Mouse (Mus musculus) hindbrain, embryonic 12.5 days (tissue): ENCODE data around the gene Fam163a. TPM values are rescaled to one million over a fixed set of nuclear protein-coding genes. Genes with fewer than 3 reads are reported as not detected.

Experiments
- ATAC-seq: fragments of 200-750 bp; cut with Nextera tagmentation; 2 replicates; pipeline ENCODE4 v1.8.0; 2017; ENCODE audit warnings: moderate TSS enrichment; ENCODE audit not compliant: low FRiP score
- H3K27ac ChIP-seq: fragments of 300-500 bp; sonication (generic); 2 replicates; pipeline ENCODE4 v1.5.1; 2016; ENCODE audit warnings: mild to moderate bottlenecking
- H3K27me3 ChIP-seq: fragments of 300-500 bp; sonication (generic); 2 replicates; pipeline ENCODE4 v1.6.1; 2016; ENCODE audit warnings: mild to moderate bottlenecking
- H3K36me3 ChIP-seq: fragments of 300-500 bp; sonication (generic); 2 replicates; pipeline ENCODE4 v1.6.1; 2016; ENCODE audit warnings: mild to moderate bottlenecking
- H3K4me1 ChIP-seq: fragments of 300-500 bp; sonication (generic); 2 replicates; pipeline ENCODE4 v1.6.1; 2016
- H3K4me2 ChIP-seq: fragments of 300-500 bp; sonication (generic); replicated peaks from 2 replicates; pipeline ENCODE4 v1.6.1; 2016; ENCODE audit warnings: mild to moderate bottlenecking
- H3K4me3 ChIP-seq: fragments of 300-500 bp; sonication (generic); 2 replicates; pipeline ENCODE4 v1.5.1; 2016; ENCODE audit warnings: mild to moderate bottlenecking
- H3K9ac ChIP-seq: fragments of 300-500 bp; sonication (generic); 2 replicates; pipeline ENCODE4 v1.6.1; 2016; ENCODE audit warnings: mild to moderate bottlenecking, moderate library complexity
- H3K9me3 ChIP-seq: fragments of 300-500 bp; sonication (generic); replicated peaks from 2 replicates; pipeline ENCODE4 v1.6.1; 2016; ENCODE audit warnings: mild to moderate bottlenecking
- WGBS: fragments of 180-500 bp; shearing (Covaris S2); methylation state at CpG from one replicate; pipeline ENCODE4 v1.1.7; 2016; 5-methylcytosine and 5-hydroxymethylcytosine counted together
- polyA plus RNA-seq: library from polyadenylated mRNA; unstranded; fragments of >200 nt; fragmentation: Nextera tagmentation; extraction: Ambion mirVana; gene quantifications from 2 replicates; pipeline ENCODE4 v1.2.1, GENCODE M21; 2016

The Fam163a gene
- polyA plus RNA-seq, 1 experiment from 2014 or later = 7.9 TPM

DNA sequence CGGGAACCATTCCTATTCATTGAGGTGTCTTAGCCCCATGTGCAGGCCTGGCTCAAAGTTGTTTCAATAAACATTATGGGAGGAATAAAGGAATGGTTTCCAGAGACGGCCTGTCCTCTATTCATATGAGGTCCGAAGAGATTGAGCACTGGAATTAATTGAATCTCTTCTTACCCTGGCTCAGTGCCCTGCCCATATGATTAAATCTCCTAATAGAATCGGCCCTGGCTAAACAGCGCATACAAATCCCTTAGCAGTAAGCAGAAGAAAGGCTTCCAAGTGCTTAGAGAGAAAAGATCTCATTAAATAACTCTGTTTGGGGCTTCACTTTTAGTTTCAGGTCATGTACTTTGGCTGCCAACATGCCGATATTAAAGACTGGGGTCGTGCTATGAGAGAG lies 12.0 kb downstream of the Fam163a start:
- ATAC-seq = peak; percentile 44; the same call in 1 of the 2 replicates
- H3K4me3 ChIP-seq = no peak overlapping the region
- WGBS = 49% methylated on average over 7 of the region's 7 CpGs
- H3K9me3 ChIP-seq = no peaks in the 10 kb centered on the region
- no peaks in the 10 kb centered on the region for H3K36me3 ChIP-seq
- H3K4me1 ChIP-seq = peaks cover 12% of the 10 kb centered on the region
- H3K27ac ChIP-seq = peak overlapping the region; percentile 44; the same call in 1 of the 2 replicates
- H3K9ac ChIP-seq = no peak overlapping the region
- H3K27me3 ChIP-seq = 0 out of 2 replicates have a peak, but pooled peaks cover 2% of the 10 kb centered on the region
- no peak overlapping the region for H3K4me2 ChIP-seq

DNA sequence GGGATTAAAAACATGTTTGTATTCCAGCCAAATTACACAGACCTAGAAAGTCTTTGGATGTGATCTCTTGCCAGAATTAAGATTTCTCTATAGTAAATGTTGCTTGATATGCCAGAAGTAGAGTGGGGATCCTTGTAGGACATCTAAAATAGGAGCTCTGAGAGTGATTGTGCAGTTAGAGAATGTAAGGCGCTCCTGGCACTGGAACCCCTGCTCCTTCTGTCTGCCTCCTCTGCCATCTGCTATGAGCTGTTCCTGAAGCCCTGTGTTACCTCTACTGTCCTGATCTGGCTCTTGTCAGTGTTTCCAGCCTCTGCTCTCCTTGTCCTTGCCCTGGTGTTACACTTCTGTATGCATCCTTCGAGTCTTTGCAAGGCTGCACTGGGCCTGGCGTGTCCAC lies 18.2 kb downstream of the Fam163a start:
- H3K4me1 ChIP-seq = peaks cover 17% of the 10 kb centered on the region
- no peak overlapping the region for H3K9ac ChIP-seq
- H3K36me3 ChIP-seq = no peaks in the 10 kb centered on the region
- H3K4me3 ChIP-seq = no peak overlapping the region
- H3K27ac ChIP-seq = no peak overlapping the region
- no peak overlapping the region for H3K4me2 ChIP-seq
- 90% methylated on average over 3 of the region's 3 CpGs for WGBS
- H3K27me3 ChIP-seq = no peaks in the 10 kb centered on the region; the same call in 1 of the 2 replicates
- ATAC-seq = no peak
- H3K9me3 ChIP-seq = no peaks in the 10 kb centered on the region

DNA sequence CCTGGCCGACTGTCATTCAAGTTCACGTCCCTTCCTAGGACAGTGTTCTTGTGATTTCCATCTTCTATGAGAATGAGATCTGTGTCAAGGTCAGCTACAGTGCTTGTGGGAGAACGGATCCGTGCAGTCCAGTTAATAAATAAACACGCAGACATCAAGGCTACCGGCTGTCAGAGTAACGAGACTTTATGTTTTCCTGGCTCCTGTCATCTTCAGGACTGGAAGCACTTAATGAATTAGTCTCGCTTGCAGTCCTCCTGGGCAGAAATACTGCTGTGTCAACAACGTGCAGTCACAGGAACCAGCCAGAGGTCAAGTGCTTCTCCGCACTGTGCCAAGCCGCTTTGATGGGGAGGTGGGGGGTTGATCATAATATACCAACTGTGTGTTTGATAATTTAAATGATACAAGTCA lies 20.7 kb downstream of the Fam163a start:
- peak; percentile 47; the same call in 1 of the 2 replicates for ATAC-seq
- no peak overlapping the region for H3K4me3 ChIP-seq
- H3K27ac ChIP-seq = peak overlapping the region; percentile 46; the same call in 1 of the 2 replicates
- WGBS = 19% methylated on average over 11 of the region's 11 CpGs
- H3K27me3 ChIP-seq = no peaks in the 10 kb centered on the region; the same call in 1 of the 2 replicates
- no peak overlapping the region for H3K4me2 ChIP-seq
- H3K36me3 ChIP-seq = no peaks in the 10 kb centered on the region
- no peaks in the 10 kb centered on the region for H3K9me3 ChIP-seq
- peaks cover 27% of the 10 kb centered on the region for H3K4me1 ChIP-seq
- no peak overlapping the region for H3K9ac ChIP-seq

DNA sequence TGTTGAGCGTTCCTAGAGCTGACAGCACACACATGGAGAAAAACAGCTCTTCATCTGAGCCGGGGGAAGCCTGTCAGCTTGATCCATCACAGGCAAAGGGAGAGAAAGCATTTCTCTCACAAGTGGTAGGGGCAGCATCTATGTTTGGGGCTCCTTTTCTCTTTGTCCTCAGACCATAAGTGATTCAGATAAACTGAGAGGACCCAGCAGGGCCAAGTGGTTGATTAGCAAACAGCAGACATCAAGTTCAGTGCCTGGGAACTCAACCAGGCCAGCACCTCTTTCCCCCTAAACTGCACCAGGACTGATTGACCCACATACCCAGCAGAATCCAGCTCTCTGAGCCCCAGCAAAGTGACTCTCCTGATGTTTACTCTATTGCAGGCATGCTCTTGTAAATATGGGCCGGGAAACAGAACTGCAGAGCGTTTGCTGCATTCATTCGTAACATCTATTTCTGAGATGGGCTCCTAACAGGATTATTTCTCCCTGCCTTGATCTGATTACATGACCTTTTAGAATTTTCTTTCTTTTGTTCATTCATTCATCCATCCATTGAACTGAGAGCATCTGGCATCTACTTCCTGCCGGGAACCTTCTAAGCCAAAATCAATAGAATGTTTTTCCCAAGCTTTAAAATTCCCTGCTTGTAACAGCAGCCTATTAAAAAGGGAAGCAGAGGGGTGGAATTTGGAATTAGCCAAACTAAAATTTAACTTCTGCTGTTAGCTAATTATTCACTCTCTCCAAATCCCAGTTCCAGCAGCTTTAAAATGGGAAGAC lies 21.5 kb downstream of the Fam163a start:
- no peak overlapping the region for H3K9ac ChIP-seq
- H3K36me3 ChIP-seq = no peaks in the 10 kb centered on the region
- H3K4me1 ChIP-seq = peaks cover 27% of the 10 kb centered on the region
- no peak overlapping the region for H3K4me2 ChIP-seq
- no peak for ATAC-seq
- WGBS = 42% methylated on average over 6 of the region's 6 CpGs
- H3K27me3 ChIP-seq = no peaks in the 10 kb centered on the region; the same call in 1 of the 2 replicates
- peak overlapping the region; percentile 64 for H3K27ac ChIP-seq
- no peaks in the 10 kb centered on the region for H3K9me3 ChIP-seq
- no peak overlapping the region for H3K4me3 ChIP-seq

DNA sequence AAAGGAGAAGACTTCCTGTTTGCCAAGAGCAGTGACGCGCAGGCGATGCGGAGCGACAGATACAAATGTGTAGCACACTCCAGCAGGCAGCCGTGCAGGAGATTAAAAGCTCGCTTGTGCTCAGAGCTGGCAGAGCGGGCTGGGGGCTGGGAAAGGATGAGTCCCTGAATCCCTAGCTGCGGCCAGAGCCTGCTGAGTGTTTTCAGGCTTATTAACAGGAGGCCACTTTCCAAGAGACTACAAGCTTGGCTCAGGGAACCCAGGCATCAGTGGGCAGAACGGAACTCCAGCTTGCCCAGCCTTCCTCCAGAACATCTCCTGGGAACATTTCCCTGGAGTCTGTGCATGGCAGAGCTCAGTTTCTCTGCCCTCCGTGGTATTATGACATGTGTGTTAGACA lies 25.0 kb downstream of the Fam163a start:
- H3K9me3 ChIP-seq = no peaks in the 10 kb centered on the region
- no peak overlapping the region for H3K4me3 ChIP-seq
- 31% methylated on average over 11 of the region's 11 CpGs for WGBS
- no peaks in the 10 kb centered on the region; the same call in 1 of the 2 replicates for H3K27me3 ChIP-seq
- no peak overlapping the region for H3K9ac ChIP-seq
- H3K4me2 ChIP-seq = no peak overlapping the region
- ATAC-seq = peak; percentile 61; the same call in 1 of the 2 replicates
- peaks cover 27% of the 10 kb centered on the region for H3K4me1 ChIP-seq
- H3K27ac ChIP-seq = peak overlapping the region; percentile 24; the same call in 1 of the 2 replicates
- H3K36me3 ChIP-seq = no peaks in the 10 kb centered on the region

DNA sequence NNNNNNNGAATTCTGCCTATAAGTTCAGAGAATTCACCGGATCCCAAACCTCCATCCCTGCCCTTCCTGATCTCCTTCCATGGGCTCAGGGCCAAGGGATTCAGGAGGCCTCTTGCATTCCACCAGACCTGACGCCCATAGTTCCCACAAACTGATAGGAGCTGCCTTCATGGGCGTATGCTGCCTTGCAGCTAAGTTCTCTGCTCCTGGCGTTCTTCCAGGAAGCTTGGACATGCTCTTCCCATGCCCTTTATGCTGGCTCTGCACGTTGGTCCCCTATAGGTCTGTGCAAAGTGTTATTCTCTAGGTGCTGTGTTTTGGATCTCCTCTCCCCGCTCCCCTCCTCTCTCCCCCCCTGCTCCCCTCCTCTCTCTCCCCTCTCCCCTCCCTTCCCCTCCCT lies 36.1 kb downstream of the Fam163a start:
- Histone ChIP-seq H3K27me3 (no peaks in the 10 kb centered on the region), H3K4me1 (0 out of 2 replicates have a peak, but pooled peaks cover 2% of the 10 kb centered on the region), H3K9ac (no peak overlapping the region), H3K36me3 (no peaks in the 10 kb centered on the region), H3K9me3 (no peaks in the 10 kb centered on the region), H3K4me3 (no peak overlapping the region), H3K4me2 (no peak overlapping the region), H3K27ac (no peak overlapping the region)
- 62% methylated on average over 6 of the region's 6 CpGs for WGBS
- ATAC-seq = no peak

DNA sequence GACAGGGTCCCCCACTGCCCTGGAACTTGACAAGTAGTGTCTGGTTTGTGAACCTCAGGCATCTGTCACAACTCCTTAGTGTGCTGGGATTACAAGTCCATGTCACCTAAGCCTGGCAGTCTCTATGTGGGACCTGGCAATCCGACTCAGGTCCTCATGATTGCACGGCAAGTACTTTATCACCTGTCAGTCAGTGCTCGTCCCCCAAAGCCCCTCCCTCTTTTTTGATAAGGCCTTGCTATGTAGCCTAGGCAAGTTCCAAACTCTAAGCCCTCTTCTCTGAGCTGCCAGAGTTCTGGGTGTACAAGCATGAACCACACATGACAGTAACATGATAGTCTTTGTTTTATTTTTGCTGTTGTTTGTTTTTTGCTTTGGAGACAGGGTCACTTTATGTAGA lies 88.1 kb downstream of the Fam163a start:
- Histone ChIP-seq H3K4me2 (no peak overlapping the region), H3K4me3 (no peak overlapping the region), H3K27me3 (no peaks in the 10 kb centered on the region; the same call in 1 of the 2 replicates), H3K4me1 (peaks cover 14% of the 10 kb centered on the region), H3K9me3 (no peaks in the 10 kb centered on the region), H3K36me3 (no peaks in the 10 kb centered on the region), H3K27ac (no peak overlapping the region), H3K9ac (no peak overlapping the region)
- 67% methylated on average over 3 of the region's 3 CpGs for WGBS
- no peak for ATAC-seq

DNA sequence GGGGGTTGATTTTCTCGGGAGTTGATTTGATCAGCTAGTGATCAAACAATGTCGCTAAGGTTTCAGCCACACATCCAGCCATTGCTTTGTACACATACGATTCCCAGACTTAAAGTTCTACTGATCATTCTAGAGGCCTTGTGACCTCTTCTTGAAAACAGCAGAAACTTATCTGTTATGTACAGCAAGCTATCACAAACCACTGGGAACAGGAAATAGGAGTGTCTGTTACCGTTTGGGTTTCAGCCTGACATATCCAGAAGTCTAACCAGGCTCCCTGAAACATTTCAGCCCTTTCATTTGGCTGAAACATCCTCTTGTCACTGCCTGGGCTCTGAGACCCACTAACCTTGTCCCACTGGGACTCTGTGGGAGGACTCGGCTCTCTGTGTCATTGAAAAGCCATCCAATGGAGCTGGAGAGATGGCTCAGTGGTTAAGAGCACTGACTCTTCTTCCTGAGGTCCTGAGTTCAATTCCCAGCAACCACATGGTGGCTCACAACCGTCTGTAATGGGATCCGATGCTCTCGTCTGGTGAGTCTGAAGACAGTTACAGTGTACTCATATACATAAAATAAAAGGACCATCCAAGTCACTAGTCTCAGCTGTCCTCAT lies 90.8 kb downstream of the Fam163a start:
- no peak overlapping the region for H3K9ac ChIP-seq
- no peak overlapping the region for H3K4me2 ChIP-seq
- ATAC-seq = no peak
- H3K4me1 ChIP-seq = peaks cover 18% of the 10 kb centered on the region
- H3K36me3 ChIP-seq = no peaks in the 10 kb centered on the region
- 82% methylated on average over 8 of the region's 8 CpGs for WGBS
- no peaks in the 10 kb centered on the region for H3K9me3 ChIP-seq
- H3K4me3 ChIP-seq = no peak overlapping the region
- no peaks in the 10 kb centered on the region; the same call in 1 of the 2 replicates for H3K27me3 ChIP-seq
- no peak overlapping the region for H3K27ac ChIP-seq

DNA sequence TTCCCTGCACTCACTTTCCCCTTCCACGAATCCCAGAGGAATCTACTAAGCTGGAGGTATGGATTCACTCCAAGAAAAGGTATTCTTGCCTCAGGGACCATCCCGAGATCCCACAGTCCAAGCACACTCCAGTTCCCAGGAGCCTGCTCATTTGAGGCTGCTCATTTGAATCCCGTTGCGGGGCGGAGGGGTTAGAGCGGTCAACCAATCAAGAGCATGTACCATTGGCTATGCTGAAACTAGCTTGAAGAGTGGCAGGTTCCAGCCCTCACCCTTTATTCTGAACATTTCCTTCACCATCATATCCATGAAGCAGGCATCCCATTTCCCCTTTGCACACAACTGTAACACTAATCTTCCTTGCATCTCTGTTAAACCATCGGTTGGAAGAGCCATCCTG lies 92.7 kb downstream of the Fam163a start:
- Histone ChIP-seq H3K4me3 (no peak overlapping the region), H3K27me3 (no peaks in the 10 kb centered on the region; the same call in 1 of the 2 replicates), H3K4me2 (peak overlapping the region; percentile 33), H3K27ac (peak overlapping the region; percentile 35; the same call in 1 of the 2 replicates), H3K9me3 (no peaks in the 10 kb centered on the region), H3K9ac (no peak overlapping the region), H3K36me3 (no peaks in the 10 kb centered on the region), H3K4me1 (peaks cover 22% of the 10 kb centered on the region)
- 61% methylated on average over 7 of the region's 7 CpGs for WGBS
- no peak for ATAC-seq

DNA sequence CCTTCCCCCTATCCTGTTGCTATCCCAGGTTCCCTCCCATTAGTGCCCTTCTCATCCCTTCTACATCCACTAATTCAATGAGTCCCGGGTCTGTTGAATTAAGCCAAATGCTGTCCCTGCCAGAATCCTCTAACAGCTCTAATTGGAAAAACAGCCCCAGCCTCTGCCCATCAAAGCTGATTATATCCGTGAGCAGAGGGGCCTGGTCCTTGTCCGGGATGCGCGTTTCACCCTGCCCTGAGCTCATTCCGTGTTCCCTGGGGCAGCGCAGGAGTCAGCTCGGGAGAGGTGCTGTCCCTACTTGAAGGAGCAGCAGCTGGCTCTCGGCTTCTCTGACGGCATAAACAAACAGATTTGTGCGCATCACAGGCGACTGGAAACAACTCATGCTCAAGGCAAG lies 93.1 kb downstream of the Fam163a start:
- Histone ChIP-seq H3K9ac (no peak overlapping the region), H3K36me3 (no peaks in the 10 kb centered on the region), H3K9me3 (no peaks in the 10 kb centered on the region), H3K27ac (peak overlapping the region; percentile 35; the same call in 1 of the 2 replicates), H3K4me3 (no peak overlapping the region), H3K4me1 (peaks cover 22% of the 10 kb centered on the region), H3K4me2 (peak overlapping the region; percentile 33), H3K27me3 (no peaks in the 10 kb centered on the region; the same call in 1 of the 2 replicates)
- ATAC-seq = no peak
- WGBS = 30% methylated on average over 12 of the region's 12 CpGs

DNA sequence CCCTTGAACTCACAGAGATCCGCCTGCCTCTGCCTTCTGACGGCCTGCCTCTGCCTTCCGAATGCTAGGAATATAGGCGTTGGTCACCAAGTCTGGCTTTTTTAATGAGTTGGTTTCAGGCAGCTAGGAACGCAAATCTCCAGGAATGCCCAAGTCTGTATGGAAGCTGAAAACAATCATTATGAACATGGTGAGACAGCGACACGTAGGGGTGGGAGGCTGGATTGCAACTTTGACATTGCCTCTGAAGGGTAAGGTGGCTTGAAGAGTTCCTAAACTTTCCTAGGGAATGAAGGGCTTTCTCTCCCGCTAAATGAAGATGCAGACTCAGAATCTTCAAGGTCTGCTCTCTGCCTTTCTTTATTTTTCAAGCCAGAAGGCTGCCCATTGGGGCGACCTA lies 93.7 kb downstream of the Fam163a start:
- no peak overlapping the region for H3K4me3 ChIP-seq
- H3K4me1 ChIP-seq = peaks cover 22% of the 10 kb centered on the region
- H3K27me3 ChIP-seq = no peaks in the 10 kb centered on the region; the same call in 1 of the 2 replicates
- no peak overlapping the region for H3K4me2 ChIP-seq
- H3K9ac ChIP-seq = no peak overlapping the region
- 75% methylated on average over 9 of the region's 9 CpGs for WGBS
- ATAC-seq = no peak
- no peaks in the 10 kb centered on the region for H3K36me3 ChIP-seq
- H3K9me3 ChIP-seq = no peaks in the 10 kb centered on the region
- H3K27ac ChIP-seq = no peak overlapping the region

DNA sequence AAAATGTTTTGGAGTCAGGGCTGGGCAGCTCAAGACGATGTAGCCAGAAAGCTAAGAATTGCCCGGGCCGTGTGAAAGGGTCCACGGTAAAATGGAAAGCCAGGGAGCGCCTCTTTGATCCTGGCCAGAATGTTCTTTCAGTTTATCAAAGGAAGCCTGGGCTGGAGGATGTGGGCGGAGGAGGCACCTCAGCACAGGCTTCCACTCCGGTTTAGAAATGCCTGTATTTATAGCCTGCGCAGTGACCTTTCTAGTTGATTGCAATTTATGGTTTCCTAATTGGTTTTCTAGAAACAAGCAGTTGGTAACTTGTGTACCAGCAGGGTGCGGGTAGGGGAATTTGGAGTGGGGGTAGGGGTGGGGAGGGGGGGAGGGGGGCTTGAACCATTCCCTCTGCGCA lies 96.4 kb downstream of the Fam163a start:
- peaks cover 14% of the 10 kb centered on the region for H3K4me1 ChIP-seq
- WGBS = 65% methylated on average over 10 of the region's 10 CpGs
- H3K27ac ChIP-seq = no peak overlapping the region
- H3K9me3 ChIP-seq = no peaks in the 10 kb centered on the region
- no peak overlapping the region for H3K9ac ChIP-seq
- no peak for ATAC-seq
- H3K36me3 ChIP-seq = no peaks in the 10 kb centered on the region
- H3K27me3 ChIP-seq = no peaks in the 10 kb centered on the region; the same call in 1 of the 2 replicates
- no peak overlapping the region for H3K4me3 ChIP-seq
- H3K4me2 ChIP-seq = no peak overlapping the region
